Mouse (Mus musculus): ENCODE results near the gene Klhl35.

GRCm38 (mm10) chr7:99523121-99523520 lies 57.3 kb downstream of the Klhl35 start:
- TF ChIP-seq CTCF (IDR thresholded peaks at IDR 0.05), result no peak
- TF ChIP-seq EP300 (IDR thresholded peaks at IDR 0.05), result peak; percentile 81

Measured in lung, postnatal 0 days (tissue).